Mouse (Mus musculus) kidney, postnatal 0 days (tissue): ENCODE measurements around the gene BC107364. TPM values are rescaled to one million over a fixed set of nuclear protein-coding genes. Genes with fewer than 3 reads are reported as not detected.
"Not testable (repeated sequence)": the region's sequence is repeated elsewhere in the genome, so short reads cannot be mapped to it uniquely, and the experiment has no call there.

Source experiments
- ATAC-seq: fragments of 200-750 bp; cut with Nextera tagmentation; replicated peaks from 2 replicates; pipeline ENCODE4 v1.8.0; 2017; ENCODE audit warnings: low read depth, moderate number of reproducible peaks, moderate TSS enrichment, moderate library complexity; ENCODE audit not compliant: low FRiP score
- DNase-seq: peaks from one replicate; pipeline ENCODE4 v3.0.0-alpha.2; 2016; ENCODE audit warnings: low spot score
- H3K27ac ChIP-seq: fragments of 300-500 bp; sonication (generic); 2 replicates; pipeline ENCODE4 v1.5.1; 2014; ENCODE audit warnings: mild to moderate bottlenecking
- H3K27me3 ChIP-seq: fragments of 300-500 bp; sonication (generic); 2 replicates; pipeline ENCODE4 v1.6.1; 2014; ENCODE audit warnings: low read length, mixed read lengths; ENCODE audit not compliant: insufficient read depth
- H3K36me3 ChIP-seq: fragments of 300-500 bp; sonication (generic); 2 replicates; pipeline ENCODE4 v1.6.1; 2014; ENCODE audit warnings: low read length, mixed read lengths; ENCODE audit not compliant: insufficient read depth
- H3K4me1 ChIP-seq: fragments of 300-500 bp; sonication (generic); replicated peaks from 2 replicates; pipeline ENCODE4 v1.6.1; 2014; ENCODE audit warnings: antibody characterized with exemption, low read length, mixed read lengths; ENCODE audit not compliant: insufficient read depth
- H3K4me2 ChIP-seq: fragments of 300-500 bp; sonication (generic); 2 replicates; pipeline ENCODE4 v1.6.1; 2014; ENCODE audit warnings: mild to moderate bottlenecking, low read length, moderate library complexity, mixed read lengths
- H3K4me3 ChIP-seq: fragments of 300-500 bp; sonication (generic); replicated peaks from 2 replicates; pipeline ENCODE4 v1.5.1; 2014; ENCODE audit warnings: low read depth, low read length
- H3K9ac ChIP-seq: fragments of 300-500 bp; sonication (generic); 2 replicates; pipeline ENCODE4 v1.6.1; 2014; ENCODE audit warnings: low read depth, low read length
- H3K9me3 ChIP-seq: fragments of 300-500 bp; sonication (generic); replicated peaks from 2 replicates; pipeline ENCODE4 v1.6.1; 2016; ENCODE audit warnings: low read length, inconsistent platforms, mixed read lengths
- CTCF ChIP-seq: IDR thresholded peaks from 2 replicates; pipeline ENCODE4 v1.5.1; 2016; ENCODE audit warnings: antibody characterized with exemption, low read depth, mild to moderate bottlenecking, moderate library complexity
- WGBS: fragments of 180-500 bp; shearing (Covaris S2); extraction: QIAGEN DNeasy Blood & Tissue Kit; methylation state at CpG from one replicate; pipeline ENCODE4 v1.1.7; 2014; 5-methylcytosine and 5-hydroxymethylcytosine counted together
- polyA plus RNA-seq: library from polyadenylated mRNA; unstranded; fragments of >200 nt; fragmentation: Nextera tagmentation; extraction: Ambion mirVana; gene quantifications from 2 replicates; pipeline ENCODE4 v1.2.1, GENCODE M21; 2015

Gene BC107364
- polyA plus RNA-seq, 1 experiment from 2014 or later: 0.51 TPM

GRCm38 (mm10) chr3:96427761-96428462 is 24.2 kb downstream of the BC107364 start:
- Histone ChIP-seq H3K4me2 (peak overlapping the region; percentile 37; the same call in 1 of the 2 replicates), H3K36me3 (no peaks in the 10 kb centered on the region), H3K27me3 (peaks cover 13% of the 10 kb centered on the region), H3K4me3 (no peak overlapping the region), H3K9ac (no peak overlapping the region), H3K9me3 (no peaks in the 10 kb centered on the region), H3K27ac (no peak overlapping the region), H3K4me1 (no peaks in the 10 kb centered on the region)
- 7% methylated on average over 16 of the region's 16 CpGs for WGBS
- peak; percentile 45 for TF ChIP-seq CTCF
- peak; percentile 45 for DNase-seq
- ATAC-seq: 0 out of 2 replicates have a peak, but pooled peaks have one; percentile 43

GRCm38 (mm10) chr3:96427311-96427710 is 24.8 kb downstream of the BC107364 start:
- Histone ChIP-seq H3K27ac (no peak overlapping the region), H3K9me3 (no peaks in the 10 kb centered on the region), H3K4me1 (no peaks in the 10 kb centered on the region), H3K27me3 (peaks cover 14% of the 10 kb centered on the region), H3K4me3 (no peak overlapping the region), H3K36me3 (no peaks in the 10 kb centered on the region), H3K9ac (no peak overlapping the region), H3K4me2 (peak overlapping the region; percentile 37; the same call in 1 of the 2 replicates)
- DNase-seq (peak; percentile 26), ATAC-seq (no peak)
- 14% methylated on average over 4 of the region's 4 CpGs for WGBS
- no peak for TF ChIP-seq CTCF

- no peak for ATAC-seq
- 81% methylated on average over 4 of the region's 4 CpGs for WGBS
- Histone ChIP-seq H3K27me3 (peaks cover 9% of the 10 kb centered on the region), H3K9ac (no peak overlapping the region), H3K9me3 (no peaks in the 10 kb centered on the region), H3K27ac (no peak overlapping the region), H3K4me1 (no peaks in the 10 kb centered on the region), H3K4me3 (no peak overlapping the region), H3K36me3 (no peaks in the 10 kb centered on the region), H3K4me2 (no peak overlapping the region)
- no peak for DNase-seq
- TF ChIP-seq CTCF: no peak
Measured at GRCm38 (mm10) chr3:96426268-96426667, 25.8 kb downstream of the BC107364 start.

GRCm38 (mm10) chr3:96424447-96424846 is 27.7 kb downstream of the BC107364 start:
- not testable (repeated sequence) for ATAC-seq, H3K4me2 ChIP-seq, DNase-seq, H3K9me3 ChIP-seq, H3K36me3 ChIP-seq, H3K4me3 ChIP-seq, H3K27me3 ChIP-seq, H3K27ac ChIP-seq, H3K4me1 ChIP-seq, H3K9ac ChIP-seq
- WGBS: 21% methylated on average over 4 of the region's 4 CpGs

GRCm38 (mm10) chr3:96423889-96424288 is 28.2 kb downstream of the BC107364 start:
- no peaks in the 10 kb centered on the region for H3K9me3 ChIP-seq
- DNase-seq: no peak
- peaks cover 8% of the 10 kb centered on the region; the same call in 1 of the 2 replicates for H3K27me3 ChIP-seq
- H3K27ac ChIP-seq: no peak overlapping the region
- no peaks in the 10 kb centered on the region for H3K4me1 ChIP-seq
- 18% methylated on average over 9 of the region's 9 CpGs for WGBS
- no peak overlapping the region for H3K9ac ChIP-seq
- no peak overlapping the region for H3K4me3 ChIP-seq
- H3K36me3 ChIP-seq: no peaks in the 10 kb centered on the region
- no peak for TF ChIP-seq CTCF
- no peak for ATAC-seq
- no peak overlapping the region for H3K4me2 ChIP-seq

- Histone ChIP-seq H3K36me3 (no peaks in the 10 kb centered on the region), H3K4me2 (no peak overlapping the region), H3K4me3 (no peak overlapping the region), H3K9ac (no peak overlapping the region), H3K27ac (no peak overlapping the region), H3K9me3 (no peaks in the 10 kb centered on the region), H3K4me1 (no peaks in the 10 kb centered on the region), H3K27me3 (0 out of 2 replicates have a peak, but pooled peaks cover 8% of the 10 kb centered on the region)
- ATAC-seq (no peak), DNase-seq (no peak)
- no peak for TF ChIP-seq CTCF
- 17% methylated on average over 3 of the region's 3 CpGs for WGBS
Measured at GRCm38 (mm10) chr3:96420796-96421195, 31.3 kb downstream of the BC107364 start.

- H3K9ac ChIP-seq, ATAC-seq, H3K4me2 ChIP-seq, H3K4me3 ChIP-seq, H3K9me3 ChIP-seq, H3K4me1 ChIP-seq, H3K27me3 ChIP-seq, DNase-seq, H3K36me3 ChIP-seq, H3K27ac ChIP-seq: not testable (repeated sequence)
- 68% methylated on average over 5 of the region's 5 CpGs for WGBS
Measured at GRCm38 (mm10) chr3:96418902-96419301, 33.2 kb downstream of the BC107364 start.
